In genomic region chr4:148164002-148164439, GRCm38 (mm10) we compare ENCODE assay signal across 8 mouse cellular contexts. TPM values are rescaled to one million over a fixed set of nuclear protein-coding genes. Genes with fewer than 3 reads are reported as not detected.
DNase-seq lines count a peak whose midpoint lies in the region; ATAC-seq and TF ChIP-seq lines count a peak whose summit lies in the region.

No protein-coding gene starts in this region.

- H3K79me2 ChIP-seq in C2C12 (ENCODE audit: control insufficient read depth, insufficient read depth) = no peaks in the 10 kb centered on the region

- TF ChIP-seq POLR2A in bone marrow macrophage, adult 2 months (IDR thresholded peaks at IDR 0.05; ENCODE audit: borderline replicate concordance, low read depth, low read length) = no peak

- H3K4me3 ChIP-seq in C2C12 (ENCODE audit: insufficient read depth, poor library complexity, severe bottlenecking) = no peak overlapping the region
- peak overlapping the region; percentile 26 for H3K4me3 ChIP-seq in bone marrow macrophage, adult 2 months (ENCODE audit: insufficient read depth, low read length)
- peak overlapping the region; percentile 34 for H3K4me3 ChIP-seq in forebrain, embryonic 13.5 days
- peak overlapping the region; percentile 39 for H3K4me3 ChIP-seq in heart, postnatal 0 days (ENCODE audit: low read depth, low read length)
- H3K4me3 ChIP-seq in liver, embryonic 15.5 days (replicated peaks) = peak overlapping the region; percentile 17
- H3K4me3 ChIP-seq in neural tube, embryonic 11.5 days (ENCODE audit: low read depth, low read length) = peak overlapping the region; percentile 2; the same call in 1 of the 2 replicates
- peak overlapping the region; percentile 25; the same call in 1 of the 2 replicates for H3K4me3 ChIP-seq in stomach, postnatal 0 days (ENCODE audit: low read depth, low read length)

- WGBS in forebrain, embryonic 13.5 days = under 1% methylated on average over 29 of the region's 29 CpGs
- WGBS in heart, postnatal 0 days = under 1% methylated on average over 28 of the region's 29 CpGs
- WGBS in liver, embryonic 15.5 days (ENCODE audit: insufficient replicate concordance) = under 1% methylated on average over 29 of the region's 29 CpGs
- under 1% methylated on average over 28 of the region's 29 CpGs for WGBS in neural tube, embryonic 11.5 days
- WGBS in stomach, postnatal 0 days = under 1% methylated on average over 29 of the region's 29 CpGs

- peak; percentile 22 for ATAC-seq in forebrain, embryonic 13.5 days
- peak; percentile 37; the same call in 1 of the 2 replicates for ATAC-seq in heart, postnatal 0 days (ENCODE audit: insufficient read depth, low read depth)
- ATAC-seq in liver, embryonic 15.5 days (ENCODE audit: insufficient read depth) = no peak
- ATAC-seq in neural tube, embryonic 11.5 days (ENCODE audit: insufficient read depth, low FRiP score, low TSS enrichment) = no peak
- ATAC-seq in stomach, postnatal 0 days (ENCODE audit: low FRiP score, low TSS enrichment) = peak; percentile 77

- H3K9ac ChIP-seq in forebrain, embryonic 13.5 days = peak overlapping the region; percentile 52
- H3K9ac ChIP-seq in heart, postnatal 0 days (replicated peaks; ENCODE audit: low read depth, low read length) = no peak overlapping the region
- H3K9ac ChIP-seq in liver, embryonic 15.5 days = no peak overlapping the region
- no peak overlapping the region; the same call in 1 of the 2 replicates for H3K9ac ChIP-seq in neural tube, embryonic 11.5 days (ENCODE audit: low read length)
- H3K9ac ChIP-seq in stomach, postnatal 0 days (ENCODE audit: low read length) = no peak overlapping the region

- H3K27ac ChIP-seq in bone marrow macrophage, adult 2 months (ENCODE audit: insufficient read depth, low read depth, low read length) = no peak overlapping the region
- no peak overlapping the region for H3K27ac ChIP-seq in forebrain, embryonic 13.5 days
- no peak overlapping the region for H3K27ac ChIP-seq in heart, postnatal 0 days (ENCODE audit: low read depth)
- no peak overlapping the region for H3K27ac ChIP-seq in liver, embryonic 15.5 days (replicated peaks)
- no peak overlapping the region for H3K27ac ChIP-seq in neural tube, embryonic 11.5 days (ENCODE audit: low read depth, low read length)
- H3K27ac ChIP-seq in stomach, postnatal 0 days (replicated peaks) = no peak overlapping the region

- H3K36me3 ChIP-seq in C2C12 (ENCODE audit: control insufficient read depth, insufficient read depth) = no peaks in the 10 kb centered on the region
- H3K36me3 ChIP-seq in forebrain, embryonic 13.5 days (ENCODE audit: poor library complexity, severe bottlenecking) = no peaks in the 10 kb centered on the region
- no peaks in the 10 kb centered on the region for H3K36me3 ChIP-seq in heart, postnatal 0 days (replicated peaks; ENCODE audit: control insufficient read depth, insufficient read depth, low read length)
- no peaks in the 10 kb centered on the region for H3K36me3 ChIP-seq in liver, embryonic 15.5 days (replicated peaks)
- H3K36me3 ChIP-seq in neural tube, embryonic 11.5 days (ENCODE audit: control insufficient read depth, insufficient read depth, low read length) = no peaks in the 10 kb centered on the region
- no peaks in the 10 kb centered on the region for H3K36me3 ChIP-seq in stomach, postnatal 0 days (ENCODE audit: control insufficient read depth, insufficient read depth, low read length)

- peak; percentile 97 for TF ChIP-seq CTCF in C2C12 (IDR thresholded peaks at IDR 0.05; ENCODE audit: control insufficient read depth, insufficient read depth, insufficient read length)
- peak; percentile 53 for TF ChIP-seq CTCF in bone marrow macrophage, adult 2 months (IDR thresholded peaks at IDR 0.05; ENCODE audit: low read depth, low read length)
- TF ChIP-seq CTCF in heart, postnatal 0 days (IDR thresholded peaks at IDR 0.05; ENCODE audit: low read depth) = peak; percentile 73
- peak; percentile 89 for TF ChIP-seq CTCF in stomach, postnatal 0 days (IDR thresholded peaks at IDR 0.05; ENCODE audit: low read depth)

- no peaks in the 10 kb centered on the region for H3K9me3 ChIP-seq in forebrain, embryonic 13.5 days (replicated peaks)
- no peaks in the 10 kb centered on the region for H3K9me3 ChIP-seq in heart, postnatal 0 days (replicated peaks; ENCODE audit: control insufficient read depth, low read length)
- H3K9me3 ChIP-seq in liver, embryonic 15.5 days (replicated peaks) = no peaks in the 10 kb centered on the region
- no peaks in the 10 kb centered on the region for H3K9me3 ChIP-seq in neural tube, embryonic 11.5 days (ENCODE audit: control insufficient read depth, low read length)
- no peaks in the 10 kb centered on the region for H3K9me3 ChIP-seq in stomach, postnatal 0 days (ENCODE audit: control insufficient read depth, low read length)

- peak; percentile 62 for DNase-seq in heart, postnatal 0 days (ENCODE audit: low spot score)
- peak; percentile 84 to 95 for DNase-seq in kidney, postnatal 25 days
- DNase-seq in neural tube, embryonic 11.5 days (ENCODE audit: low spot score) = peak; percentile 81
- DNase-seq in stomach, postnatal 0 days (ENCODE audit: low spot score) = peak; percentile 89

- TF ChIP-seq EP300 in heart, postnatal 0 days (IDR thresholded peaks at IDR 0.05; ENCODE audit: low read depth) = no peak
- no peak for TF ChIP-seq EP300 in stomach, postnatal 0 days (optimal IDR thresholded peaks at IDR 0.05)

- H3ac ChIP-seq in C2C12 (ENCODE audit: control insufficient read depth, insufficient read length, low read depth) = peak overlapping the region; percentile 19

- peaks cover 28% of the 10 kb centered on the region for H3K27me3 ChIP-seq in C2C12 (ENCODE audit: control insufficient read depth, insufficient read depth, insufficient read length)
- peaks cover 71% of the 10 kb centered on the region for H3K27me3 ChIP-seq in forebrain, embryonic 13.5 days
- peaks cover 79% of the 10 kb centered on the region for H3K27me3 ChIP-seq in heart, postnatal 0 days (ENCODE audit: control insufficient read depth, insufficient read depth, low read length)
- H3K27me3 ChIP-seq in liver, embryonic 15.5 days = peaks cover 97% of the 10 kb centered on the region
- peaks cover 59% of the 10 kb centered on the region for H3K27me3 ChIP-seq in neural tube, embryonic 11.5 days (ENCODE audit: control insufficient read depth, insufficient read depth, low read length)
- peaks cover 24% of the 10 kb centered on the region for H3K27me3 ChIP-seq in stomach, postnatal 0 days (ENCODE audit: control insufficient read depth, insufficient read depth, low read length)

- peak overlapping the region; percentile 58 for H3K4me2 ChIP-seq in forebrain, embryonic 13.5 days
- peak overlapping the region; percentile 64 for H3K4me2 ChIP-seq in heart, postnatal 0 days (ENCODE audit: low read depth, low read length)
- peak overlapping the region; percentile 38 for H3K4me2 ChIP-seq in liver, embryonic 15.5 days
- peak overlapping the region; percentile 35 for H3K4me2 ChIP-seq in neural tube, embryonic 11.5 days (ENCODE audit: low read depth)
- H3K4me2 ChIP-seq in stomach, postnatal 0 days (replicated peaks; ENCODE audit: low read depth) = peak overlapping the region; percentile 45

- no peaks in the 10 kb centered on the region for H3K79me3 ChIP-seq in C2C12 (ENCODE audit: low read depth)

- H3K4me1 ChIP-seq in bone marrow macrophage, adult 2 months (ENCODE audit: control insufficient read depth, insufficient read depth, low read length) = peaks cover under 1% of the 10 kb centered on the region; the same call in 1 of the 2 replicates
- H3K4me1 ChIP-seq in forebrain, embryonic 13.5 days = peaks cover 43% of the 10 kb centered on the region
- peaks cover 4% of the 10 kb centered on the region; the same call in 1 of the 2 replicates for H3K4me1 ChIP-seq in heart, postnatal 0 days (ENCODE audit: control insufficient read depth, insufficient read depth)
- peaks cover 21% of the 10 kb centered on the region for H3K4me1 ChIP-seq in liver, embryonic 15.5 days (replicated peaks)
- H3K4me1 ChIP-seq in neural tube, embryonic 11.5 days (ENCODE audit: control insufficient read depth, insufficient read depth, low read length) = peaks cover 16% of the 10 kb centered on the region
- H3K4me1 ChIP-seq in stomach, postnatal 0 days (replicated peaks; ENCODE audit: control insufficient read depth, insufficient read depth) = no peaks in the 10 kb centered on the region

RNA-seq across cellular contexts. Expression of gene Fbxo2, which starts 3.6 kb away (rescaled TPM):
- 14.2 TPM for polyA plus RNA-seq in C2C12 (2012; fragmentation: generic; extraction: Trizol)
- 0.43 TPM in 1 of 2 replicates, not detected in the other for polyA plus RNA-seq in bone marrow macrophage, adult 2 months (2012; ENCODE audit: insufficient read depth, insufficient read length, missing spikeins)
- polyA plus RNA-seq in forebrain, embryonic 13.5 days (2015; fragmentation: Nextera tagmentation; extraction: Ambion mirVana) = 1.0 TPM in 2 replicates
- not detected in 2 replicates for total RNA-seq in heart, postnatal 0 days (2014; rRNA removed; ENCODE audit: low replicate concordance)
- 0.11 and 0.12 TPM in 2 replicates for polyA plus RNA-seq in heart, postnatal 0 days (2015; fragmentation: Nextera tagmentation; extraction: Ambion mirVana)
- polyA plus RNA-seq in liver, embryonic 15.5 days (2015; fragmentation: Nextera tagmentation; extraction: Ambion mirVana) = 0.28 TPM in 1 of 2 replicates, not detected in the other
- 1.3 and 2.8 TPM in 2 replicates for polyA plus RNA-seq in neural tube, embryonic 11.5 days (2014; fragmentation: Nextera tagmentation; extraction: Ambion mirVana)
- 0.55 and 0.76 TPM in 2 replicates for polyA plus RNA-seq in stomach, postnatal 0 days (2015; fragmentation: Nextera tagmentation; extraction: Ambion mirVana)

RNA-seq across cellular contexts. Expression of gene Fbxo44, which starts 3.7 kb away (rescaled TPM):
- 2.1 TPM for polyA plus RNA-seq in C2C12 (2012; fragmentation: generic; extraction: Trizol)
- 5.9 and 8.3 TPM in 2 replicates for polyA plus RNA-seq in bone marrow macrophage, adult 2 months (2012; ENCODE audit: insufficient read depth, insufficient read length, missing spikeins)
- 62.4 and 71.9 TPM in 2 replicates for polyA plus RNA-seq in forebrain, embryonic 13.5 days (2015; fragmentation: Nextera tagmentation; extraction: Ambion mirVana)
- total RNA-seq in heart, postnatal 0 days (2014; rRNA removed; ENCODE audit: low replicate concordance) = 77.4 and 88.4 TPM in 2 replicates
- 32.1 and 35.6 TPM in 2 replicates for polyA plus RNA-seq in heart, postnatal 0 days (2015; fragmentation: Nextera tagmentation; extraction: Ambion mirVana)
- polyA plus RNA-seq in liver, embryonic 15.5 days (2015; fragmentation: Nextera tagmentation; extraction: Ambion mirVana) = 0.51 and 0.54 TPM in 2 replicates
- polyA plus RNA-seq in neural tube, embryonic 11.5 days (2014; fragmentation: Nextera tagmentation; extraction: Ambion mirVana) = 59.6 and 60.8 TPM in 2 replicates
- polyA plus RNA-seq in stomach, postnatal 0 days (2015; fragmentation: Nextera tagmentation; extraction: Ambion mirVana) = 4.1 TPM in 2 replicates

RNA-seq across cellular contexts. Expression of gene Fbxo6, which starts 12.1 kb away (rescaled TPM):
- 54.4 TPM for polyA plus RNA-seq in C2C12 (2012; fragmentation: generic; extraction: Trizol)
- 34.9 and 37.8 TPM in 2 replicates for polyA plus RNA-seq in bone marrow macrophage, adult 2 months (2012; ENCODE audit: insufficient read depth, insufficient read length, missing spikeins)
- 14.2 and 16.7 TPM in 2 replicates for polyA plus RNA-seq in forebrain, embryonic 13.5 days (2015; fragmentation: Nextera tagmentation; extraction: Ambion mirVana)
- total RNA-seq in heart, postnatal 0 days (2014; rRNA removed; ENCODE audit: low replicate concordance) = 84.6 and 86.0 TPM in 2 replicates
- 31.6 and 35.4 TPM in 2 replicates for polyA plus RNA-seq in heart, postnatal 0 days (2015; fragmentation: Nextera tagmentation; extraction: Ambion mirVana)
- 11.0 and 11.9 TPM in 2 replicates for polyA plus RNA-seq in liver, embryonic 15.5 days (2015; fragmentation: Nextera tagmentation; extraction: Ambion mirVana)
- 11.7 and 13.9 TPM in 2 replicates for polyA plus RNA-seq in neural tube, embryonic 11.5 days (2014; fragmentation: Nextera tagmentation; extraction: Ambion mirVana)
- 26.8 and 28.1 TPM in 2 replicates for polyA plus RNA-seq in stomach, postnatal 0 days (2015; fragmentation: Nextera tagmentation; extraction: Ambion mirVana)

RNA-seq across cellular contexts. Expression of gene Draxin, which starts 33.5 kb away (rescaled TPM):
- 0.01 TPM for polyA plus RNA-seq in C2C12 (2012; fragmentation: generic; extraction: Trizol)
- polyA plus RNA-seq in bone marrow macrophage, adult 2 months (2012; ENCODE audit: insufficient read depth, insufficient read length, missing spikeins) = 0.20 TPM in 1 of 2 replicates, not detected in the other
- polyA plus RNA-seq in forebrain, embryonic 13.5 days (2015; fragmentation: Nextera tagmentation; extraction: Ambion mirVana) = 11.7 and 12.5 TPM in 2 replicates
- not detected in 2 replicates for total RNA-seq in heart, postnatal 0 days (2014; rRNA removed; ENCODE audit: low replicate concordance)
- 0.01 and 0.03 TPM in 2 replicates for polyA plus RNA-seq in heart, postnatal 0 days (2015; fragmentation: Nextera tagmentation; extraction: Ambion mirVana)
- polyA plus RNA-seq in liver, embryonic 15.5 days (2015; fragmentation: Nextera tagmentation; extraction: Ambion mirVana) = 0.07 and 0.10 TPM in 2 replicates
- polyA plus RNA-seq in neural tube, embryonic 11.5 days (2014; fragmentation: Nextera tagmentation; extraction: Ambion mirVana) = 9.8 and 10.5 TPM in 2 replicates
- 0.01 TPM in 1 of 2 replicates, not detected in the other for polyA plus RNA-seq in stomach, postnatal 0 days (2015; fragmentation: Nextera tagmentation; extraction: Ambion mirVana)

RNA-seq across cellular contexts. Expression of gene Mad2l2, which starts 33.8 kb away (rescaled TPM):
- polyA plus RNA-seq in C2C12 (2012; fragmentation: generic; extraction: Trizol) = 35.6 TPM
- polyA plus RNA-seq in bone marrow macrophage, adult 2 months (2012; ENCODE audit: insufficient read depth, insufficient read length, missing spikeins) = 30.5 and 30.6 TPM in 2 replicates
- 96.6 and 107 TPM in 2 replicates for polyA plus RNA-seq in forebrain, embryonic 13.5 days (2015; fragmentation: Nextera tagmentation; extraction: Ambion mirVana)
- 6.1 and 6.7 TPM in 2 replicates for total RNA-seq in heart, postnatal 0 days (2014; rRNA removed; ENCODE audit: low replicate concordance)
- 36.2 and 40.1 TPM in 2 replicates for polyA plus RNA-seq in heart, postnatal 0 days (2015; fragmentation: Nextera tagmentation; extraction: Ambion mirVana)
- polyA plus RNA-seq in liver, embryonic 15.5 days (2015; fragmentation: Nextera tagmentation; extraction: Ambion mirVana) = 12.9 and 13.2 TPM in 2 replicates
- polyA plus RNA-seq in neural tube, embryonic 11.5 days (2014; fragmentation: Nextera tagmentation; extraction: Ambion mirVana) = 71.7 and 78.3 TPM in 2 replicates
- 24.6 and 25.0 TPM in 2 replicates for polyA plus RNA-seq in stomach, postnatal 0 days (2015; fragmentation: Nextera tagmentation; extraction: Ambion mirVana)

Comparison
In these comparisons a context has a peak if more than half of its experiments do, and no peak if none do; other contexts are left out.
1. ATAC-seq: peak in forebrain, embryonic 13.5 days (single experiment), heart, postnatal 0 days (single experiment) and stomach, postnatal 0 days (single experiment); none in liver, embryonic 15.5 days (single experiment) and neural tube, embryonic 11.5 days (single experiment).
2. Peak in every context shown above with its lines, with median percentiles within 50 percentile points of each other: CTCF ChIP-seq, H3K4me2 ChIP-seq and DNase-seq.